Mouse (Mus musculus) frontal cortex, adult 2 months (tissue): ENCODE data around the gene Erbin. TPM values are rescaled to one million over a fixed set of nuclear protein-coding genes. Genes with fewer than 3 reads are reported as not detected.

Source experiments
- DNase-seq, 2 experiments: peaks; one replicate each; pipeline ENCODE4 v3.0.0; 2022; ENCODE audit warnings: low spot score in 1 of 2; ENCODE audit errors: extremely low spot score in 1 of 2
- polyA plus RNA-seq: library from polyadenylated mRNA; depleted of rRNA; stranded (reverse); fragments of >200 nt; gene quantifications from 2 replicates; pipeline ENCODE4 v1.2.3, GENCODE M21; 2012

Erbin gene
- polyA plus RNA-seq, 1 experiment: 29.4 TPM

DNA sequence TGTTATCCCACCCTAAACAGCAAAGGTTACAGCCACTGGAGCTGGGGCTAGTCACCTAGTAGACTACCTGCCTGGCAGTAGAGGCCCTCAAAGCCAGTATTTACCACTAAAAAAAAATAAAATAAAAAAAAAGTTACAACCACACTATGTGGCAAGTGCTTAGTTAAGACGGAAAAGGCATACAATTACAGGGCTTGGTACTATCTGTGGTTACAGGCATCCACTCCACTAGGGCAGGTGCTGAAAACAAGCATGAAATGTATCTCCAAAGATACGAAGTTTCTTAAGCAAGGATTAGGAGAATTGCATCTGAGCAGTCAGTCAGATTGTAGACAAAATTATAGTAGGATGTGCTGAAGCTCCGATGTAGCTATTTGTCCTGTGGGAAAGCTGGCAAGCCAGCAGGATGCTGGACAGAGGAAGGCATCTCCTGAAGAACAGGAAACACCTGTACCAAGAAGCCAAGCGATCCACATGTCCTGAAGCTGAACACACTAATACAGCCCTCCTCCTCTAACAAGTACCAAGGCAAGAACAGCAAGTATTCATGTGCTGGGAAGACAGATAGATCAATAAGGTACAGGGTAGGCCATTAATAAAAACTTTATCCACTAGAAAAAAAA lies 6.1 kb downstream of the Erbin start:
- no peak for DNase-seq

DNA sequence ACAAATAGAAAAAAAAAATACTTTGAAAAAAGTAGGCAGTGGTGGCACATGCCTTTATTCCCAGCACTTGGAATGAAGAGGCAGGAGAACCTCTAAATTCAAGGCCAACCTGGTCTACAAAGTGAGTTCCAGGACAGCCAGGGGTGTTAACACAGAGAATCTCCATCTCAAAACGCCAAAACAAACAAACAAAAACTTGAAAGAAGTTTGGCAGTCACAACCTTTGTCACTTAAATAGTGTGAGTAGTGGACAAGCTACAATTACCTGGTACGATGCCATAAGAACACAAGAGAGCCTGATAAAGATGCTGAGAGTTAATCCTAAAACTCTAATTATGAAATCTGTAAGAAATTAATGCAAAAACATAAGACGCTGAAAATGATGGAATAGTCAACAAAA lies 8.0 kb downstream of the Erbin start:
- no peak for DNase-seq

GRCm38 (mm10) chr13:103910598-103910997 lies 9.7 kb downstream of the Erbin start:
- DNase-seq: no peak

GRCm38 (mm10) chr13:103909894-103910293 lies 10.4 kb downstream of the Erbin start:
- DNase-seq: no peak

GRCm38 (mm10) chr13:103900015-103900414 lies 20.3 kb downstream of the Erbin start:
- DNase-seq: no peak

DNA sequence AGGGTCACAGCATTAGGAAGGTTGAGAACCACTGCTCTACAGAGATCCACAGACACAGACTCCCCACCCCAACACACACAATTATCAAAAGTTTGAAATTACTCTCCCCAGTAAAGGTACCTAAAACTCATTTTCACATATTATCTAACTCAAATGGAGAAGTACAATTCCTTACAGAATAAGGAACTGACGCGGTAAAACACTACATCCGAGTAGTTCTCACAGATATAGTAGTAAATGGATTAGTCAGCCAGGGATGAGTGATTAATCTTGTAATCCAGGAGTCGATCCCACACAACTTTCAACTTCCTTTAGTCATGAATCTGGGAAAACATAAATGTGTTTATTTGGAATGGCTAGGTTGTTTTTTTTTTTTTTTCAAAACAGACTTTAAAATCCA lies 22.7 kb downstream of the Erbin start:
- no peak for DNase-seq

DNA sequence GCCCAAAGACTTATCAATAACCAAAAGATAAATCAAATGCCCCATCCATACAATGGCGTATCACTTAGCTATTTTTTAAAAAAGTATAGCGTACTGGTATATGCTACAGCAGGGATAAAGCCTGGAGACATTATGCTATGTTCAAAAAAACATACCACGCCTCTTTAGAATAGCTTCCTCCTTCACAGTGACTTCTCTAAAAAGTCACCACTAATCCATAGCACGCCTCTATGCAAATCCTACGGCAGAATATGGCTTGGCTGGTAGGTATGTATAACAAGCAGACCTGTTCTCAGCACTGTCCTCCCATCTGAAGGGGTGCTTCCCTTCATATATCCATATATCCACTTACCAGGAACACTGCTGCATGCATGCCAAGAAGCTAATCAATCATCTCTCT lies 27.2 kb downstream of the Erbin start:
- DNase-seq: no peak

- DNase-seq: no peak
Measured at GRCm38 (mm10) chr13:103890038-103890437, 30.3 kb downstream of the Erbin start.

DNA sequence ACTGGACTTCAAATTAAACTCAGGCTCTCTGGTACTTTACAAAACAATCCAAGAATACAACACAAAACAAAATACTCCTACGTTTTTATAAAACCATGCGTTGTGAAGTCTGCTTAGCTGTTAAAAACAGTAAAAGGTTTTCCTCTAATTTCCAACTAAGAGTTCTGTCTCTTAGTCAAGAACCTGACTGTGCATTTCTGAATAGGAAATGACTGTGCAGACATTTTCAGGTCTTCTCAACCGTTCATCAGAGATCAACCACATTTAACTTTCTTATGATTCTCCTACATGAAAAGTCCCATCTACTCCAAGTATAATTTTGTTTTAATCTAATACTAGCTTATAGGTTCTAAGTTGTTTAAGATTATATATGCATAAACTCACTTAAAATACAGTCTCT lies 33.8 kb downstream of the Erbin start:
- no peak for DNase-seq

- DNase-seq: no peak
Measured at GRCm38 (mm10) chr13:103881200-103881599, 39.1 kb downstream of the Erbin start.

- no peak for DNase-seq
Measured at GRCm38 (mm10) chr13:103876743-103877142, 43.6 kb downstream of the Erbin start.

DNA sequence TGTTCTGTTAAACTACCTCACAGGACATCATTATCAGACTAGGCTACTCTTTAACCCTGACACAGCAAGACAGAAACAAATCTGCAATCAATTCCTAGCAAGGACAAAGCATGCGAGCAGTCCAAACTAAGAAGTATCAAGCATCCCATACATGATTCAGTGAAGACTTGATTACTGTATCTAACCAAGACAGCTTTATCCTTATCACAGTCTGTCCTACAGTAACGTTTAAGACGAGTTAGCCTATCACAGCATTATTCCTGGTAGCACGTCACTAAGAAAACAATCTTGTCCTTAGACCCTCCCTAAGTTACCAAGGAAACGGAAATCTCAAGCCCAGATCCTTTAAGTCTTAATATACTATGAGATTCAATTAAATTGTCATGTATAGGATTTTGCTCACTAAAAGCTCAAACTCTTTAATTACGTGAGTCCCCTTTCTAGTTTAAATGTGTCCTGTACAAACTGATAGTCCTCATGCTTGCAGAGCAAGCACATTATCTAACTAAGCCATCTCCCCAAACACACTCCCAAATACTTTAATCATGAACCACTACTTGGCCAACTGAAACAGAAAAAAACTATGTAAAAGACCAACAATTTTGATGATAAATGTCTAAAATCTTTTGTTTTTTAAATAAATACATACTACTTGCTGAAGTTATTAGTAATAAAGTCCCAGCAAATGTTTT lies 44.3 kb downstream of the Erbin start:
- no peak for DNase-seq

DNA sequence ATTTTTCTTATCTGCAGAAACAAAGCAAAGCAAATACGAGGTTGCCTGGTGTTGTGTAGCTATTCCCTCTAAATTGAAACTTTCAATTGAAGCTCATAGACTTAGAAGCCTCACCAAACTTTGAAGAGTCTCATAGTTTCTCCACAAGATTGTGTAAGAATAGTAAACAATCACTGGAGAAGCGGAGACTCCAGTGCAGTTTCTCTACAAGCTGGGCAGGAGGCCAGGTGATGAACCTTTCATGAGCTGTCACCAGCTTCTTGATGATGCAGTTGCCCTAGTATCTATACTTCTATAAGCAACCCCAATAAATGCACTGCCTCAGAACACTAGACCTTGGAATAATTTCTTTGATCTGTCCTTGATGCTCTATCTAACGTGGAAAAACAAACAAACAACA lies 49.5 kb downstream of the Erbin start:
- DNase-seq: no peak

- no peak for DNase-seq
Measured at GRCm38 (mm10) chr13:103870117-103870516, 50.2 kb downstream of the Erbin start.

DNA sequence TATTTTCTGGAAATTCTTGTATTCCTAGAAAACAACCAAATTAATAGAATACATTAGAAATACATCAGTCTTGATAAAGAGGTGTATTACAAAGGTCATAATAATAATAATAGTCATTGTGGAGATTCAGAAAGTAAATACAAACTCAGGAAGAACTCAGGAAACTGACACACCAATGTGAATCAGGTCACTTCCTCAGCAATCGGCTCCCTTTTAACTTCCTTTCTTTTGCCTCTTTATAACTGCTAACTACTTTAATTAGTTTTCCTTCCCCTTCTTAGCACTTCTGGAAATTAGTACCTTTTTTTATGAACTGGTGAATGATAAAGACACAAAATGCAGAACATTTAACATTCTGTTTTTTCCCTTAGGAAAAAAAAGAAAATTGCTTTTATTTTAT lies 51.4 kb downstream of the Erbin start:
- DNase-seq: no peak

- DNase-seq: no peak
Measured at GRCm38 (mm10) chr13:103862041-103862440, 58.3 kb downstream of the Erbin start.

DNA sequence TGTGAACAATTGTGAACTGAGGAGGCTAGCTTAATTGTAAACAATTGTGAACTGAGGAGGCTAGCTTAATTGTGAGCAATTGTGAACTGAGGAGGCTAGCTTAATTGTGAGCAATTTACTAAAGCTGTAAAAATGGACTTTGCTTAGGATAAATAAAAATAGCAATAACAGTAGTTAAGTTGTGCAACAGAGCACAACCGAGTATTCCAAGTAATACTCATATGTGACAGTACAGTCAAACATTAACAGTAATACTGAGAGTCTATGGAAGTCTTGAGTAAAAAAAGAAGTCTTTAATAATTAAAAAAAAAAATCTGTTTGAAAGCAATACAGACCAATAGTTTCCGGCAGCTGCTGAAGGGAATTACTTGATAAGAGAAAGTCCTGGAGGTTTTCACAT lies 61.3 kb downstream of the Erbin start:
- no peak for DNase-seq

DNA sequence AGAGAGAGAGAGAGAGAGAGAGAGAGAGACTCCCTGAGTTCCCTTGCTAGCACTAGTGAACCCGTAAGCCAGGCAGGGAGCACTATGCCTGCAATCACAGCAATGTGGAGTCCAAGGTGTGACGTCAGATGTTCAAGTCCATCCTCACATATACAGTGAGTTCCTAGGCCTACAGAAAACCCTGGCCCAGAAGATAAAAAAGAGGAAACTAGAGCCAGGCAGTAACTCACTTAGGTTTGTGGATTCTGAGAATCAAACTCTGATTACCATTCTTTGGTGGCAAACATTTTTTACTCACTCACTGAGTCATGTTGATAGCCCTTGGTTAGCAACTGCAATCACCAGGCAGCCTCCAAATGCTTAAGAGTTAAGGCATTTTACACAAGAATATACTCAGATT lies 72.7 kb downstream of the Erbin start:
- no peak for DNase-seq

DNA sequence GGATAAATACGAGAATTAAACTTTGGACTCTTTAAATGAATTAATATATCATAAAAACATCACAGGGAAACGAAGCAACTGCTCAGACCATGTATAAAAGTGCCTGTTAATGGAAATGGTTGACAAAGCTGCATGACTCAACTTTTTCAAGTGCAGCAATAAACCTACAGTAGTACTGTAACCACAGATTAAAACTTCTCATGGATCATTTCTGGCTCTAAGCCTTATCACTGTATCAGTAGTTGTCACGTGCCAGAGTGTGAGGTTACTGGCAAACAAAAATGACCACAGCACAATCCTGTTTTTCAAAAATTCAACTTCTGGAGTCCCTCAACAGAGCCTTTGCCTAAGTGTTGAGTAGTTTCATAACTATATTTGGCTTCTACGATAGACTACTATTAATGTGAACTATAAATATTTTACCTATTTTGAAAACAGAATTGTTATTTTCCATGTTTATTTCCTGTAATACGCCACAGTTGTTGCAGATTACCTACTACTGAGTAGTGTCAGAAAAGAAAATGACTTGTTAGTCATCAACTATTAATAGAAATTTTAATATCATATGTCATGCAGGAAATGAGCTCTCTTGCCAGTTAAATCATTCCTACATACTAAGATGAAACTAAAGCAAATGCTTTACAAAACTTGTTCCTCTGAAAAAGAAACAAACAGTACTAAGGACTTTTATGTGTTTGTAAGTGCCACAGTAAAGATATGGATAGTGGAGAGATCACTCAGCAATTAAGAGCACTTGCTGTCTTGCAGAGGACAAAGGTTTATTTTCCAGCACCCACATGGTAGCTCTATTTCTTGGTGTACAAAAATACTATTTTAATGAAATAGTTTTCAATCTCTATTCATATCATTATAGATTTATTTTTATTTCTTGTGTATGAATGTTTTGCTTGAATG lies 78.8 kb downstream of the Erbin start:
- no peak for DNase-seq

DNA sequence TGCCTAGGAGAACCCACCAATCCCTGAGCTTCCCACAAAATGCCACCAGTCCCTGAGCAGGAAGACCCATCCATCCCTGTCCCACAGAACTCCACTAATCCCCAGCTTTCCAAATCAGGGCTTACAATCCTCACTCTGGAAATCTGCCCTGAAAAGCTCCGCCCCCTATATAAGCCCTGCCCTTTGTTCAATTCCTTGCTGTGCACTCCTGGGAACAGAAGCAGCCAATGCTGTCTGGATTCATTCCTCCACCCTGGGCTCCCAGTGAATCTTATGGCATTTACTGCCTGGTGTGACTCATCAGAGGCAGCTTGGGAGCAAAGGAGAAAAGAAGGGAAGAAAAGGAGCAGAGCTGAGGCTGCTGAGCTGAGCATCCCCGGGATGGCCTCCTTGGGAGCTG lies 81.7 kb downstream of the Erbin start:
- DNase-seq: no peak

- DNase-seq: no peak
Measured at GRCm38 (mm10) chr13:103829623-103830135, 90.6 kb downstream of the Erbin start.
